Mouse (Mus musculus) C3H10T1/2 (cell line): ENCODE results near the gene Pla2g2c. TPM values are rescaled to one million over a fixed set of nuclear protein-coding genes. Genes with fewer than 3 reads are reported as not detected.

ENCODE experiments used
- polyA plus RNA-seq, 2 experiments: library from polyadenylated mRNA; unstranded; fragments of >200 nt; fragmentation: generic; extraction: Trizol; gene quantifications; one replicate each; pipeline ENCODE4 v1.2.1; 2012; ENCODE audit warnings: missing spikeins in 2 of 2

Gene Pla2g2c
- polyA plus RNA-seq = not detected

GRCm38 (mm10) chr4:138724354-138725126, at the start of gene Pla2g2c:
Gene Pla2g2c, plus strand, starts transcription at chr4:138724792.

GRCm38 (mm10) chr4:138737031-138737430, 12.4 kb downstream of the Pla2g2c start, which contains the start of gene Ubxn10:
Gene Ubxn10, minus strand, starts transcription at chr4:138737167.

GRCm38 (mm10) chr4:138757416-138757815, 32.8 kb downstream of the Pla2g2c start, which contains the start of gene Pla2g2f:
Gene Pla2g2f, minus strand, starts transcription at chr4:138757626.

DNA sequence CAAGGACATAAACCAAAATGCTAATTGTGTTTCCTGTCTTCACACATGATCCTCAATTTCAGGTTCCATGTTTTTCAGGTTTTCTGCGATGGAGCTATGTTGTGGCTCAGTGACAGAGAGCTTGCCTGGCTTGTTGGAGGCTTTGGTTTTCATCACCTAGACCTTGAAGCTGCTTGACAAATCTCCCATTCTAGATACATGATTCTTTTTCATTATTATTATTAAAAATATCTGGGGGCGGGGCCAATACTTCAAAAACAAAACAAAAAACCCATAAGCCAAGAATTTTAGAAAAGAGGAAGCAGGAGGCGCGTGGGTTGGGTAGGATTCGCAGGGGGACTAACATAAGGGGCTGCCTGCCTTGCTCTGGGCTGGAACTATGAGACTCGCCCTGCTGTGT, 50.8 kb downstream of the Pla2g2c start, which contains the start of gene Pla2g2d:
TSS of gene Pla2g2d (plus strand) at position 301 of the 400 bp plus-strand sequence.

Other genes starting within 250 kb of the Pla2g2c start
- not detected for gene Vwa5b1, start 88.9 kb upstream of the Pla2g2c start, polyA plus RNA-seq
- gene Ubxn10, start 12.4 kb downstream of the Pla2g2c start, polyA plus RNA-seq = not detected
- gene Pla2g2f, start 32.8 kb downstream of the Pla2g2c start, polyA plus RNA-seq = not detected
- not detected for gene Pla2g2d, start 50.9 kb downstream of the Pla2g2c start, polyA plus RNA-seq
- gene Pla2g5, start 138.7 kb downstream of the Pla2g2c start, polyA plus RNA-seq = under 1 TPM in 1 of 2 experiments, not detected in 1; 0.26 TPM
- not detected for gene Gm13030, start 149.2 kb downstream of the Pla2g2c start, polyA plus RNA-seq
- under 1 TPM in 1 of 2 experiments, not detected in 1; 0.20 TPM for gene Pla2g2e, start 153.2 kb downstream of the Pla2g2c start, polyA plus RNA-seq
- gene Otud3, start 189.2 kb downstream of the Pla2g2c start, polyA plus RNA-seq = 1 to 10 TPM; 2.9 to 3.7 TPM
- gene Rnf186, start 242.3 kb downstream of the Pla2g2c start, polyA plus RNA-seq = not detected
- 1 to 10 TPM; 2.8 to 5.1 TPM for gene Tmco4, start 248.1 kb downstream of the Pla2g2c start, polyA plus RNA-seq